Mouse (Mus musculus) forebrain, embryonic 15.5 days (tissue): ENCODE results near the gene Plxna1. TPM values are rescaled to one million over a fixed set of nuclear protein-coding genes. Genes with fewer than 3 reads are reported as not detected.

Experiments
- ATAC-seq: fragments of 200-750 bp; cut with Nextera tagmentation; replicated peaks from 2 replicates; pipeline ENCODE4 v1.8.0; 2017; ENCODE audit warnings: mild to moderate bottlenecking, moderate TSS enrichment, moderate library complexity
- H3K27ac ChIP-seq: fragments of 300-500 bp; sonication (generic); replicated peaks from 2 replicates; pipeline ENCODE4 v1.5.1; 2015; ENCODE audit warnings: mild to moderate bottlenecking, inconsistent platforms
- H3K27me3 ChIP-seq: fragments of 300-500 bp; sonication (generic); 2 replicates; pipeline ENCODE4 v1.6.1; 2015; ENCODE audit warnings: inconsistent platforms
- H3K36me3 ChIP-seq: fragments of 300-500 bp; sonication (generic); 2 replicates; pipeline ENCODE4 v1.6.1; 2015; ENCODE audit warnings: mild to moderate bottlenecking, inconsistent platforms
- H3K4me1 ChIP-seq: fragments of 300-500 bp; sonication (generic); 2 replicates; pipeline ENCODE4 v1.6.1; 2015; ENCODE audit warnings: inconsistent platforms
- H3K4me2 ChIP-seq: fragments of 300-500 bp; sonication (generic); replicated peaks from 2 replicates; pipeline ENCODE4 v1.6.1; 2015; ENCODE audit warnings: mild to moderate bottlenecking, inconsistent platforms
- H3K4me3 ChIP-seq: fragments of 300-500 bp; sonication (generic); 2 replicates; pipeline ENCODE4 v1.5.1; 2015; ENCODE audit warnings: mild to moderate bottlenecking, inconsistent platforms
- H3K9ac ChIP-seq: fragments of 300-500 bp; sonication (generic); replicated peaks from 2 replicates; pipeline ENCODE4 v1.6.1; 2015; ENCODE audit warnings: mild to moderate bottlenecking, inconsistent platforms
- H3K9me3 ChIP-seq: fragments of 300-500 bp; sonication (generic); 2 replicates; pipeline ENCODE4 v1.6.1; 2016; ENCODE audit warnings: inconsistent platforms
- WGBS: fragments of 180-500 bp; shearing (Covaris S2); methylation state at CpG from one replicate; pipeline ENCODE4 v1.1.7; 2015; ENCODE audit warnings: mixed read lengths; 5-methylcytosine and 5-hydroxymethylcytosine counted together
- polyA plus RNA-seq: library from polyadenylated mRNA; unstranded; fragments of >200 nt; fragmentation: Nextera tagmentation; extraction: Ambion mirVana; gene quantifications from 2 replicates; pipeline ENCODE4 v1.2.1, GENCODE M21; 2015

Gene Plxna1
- polyA plus RNA-seq, 1 experiment from 2014 or later: 45.7 TPM

DNA sequence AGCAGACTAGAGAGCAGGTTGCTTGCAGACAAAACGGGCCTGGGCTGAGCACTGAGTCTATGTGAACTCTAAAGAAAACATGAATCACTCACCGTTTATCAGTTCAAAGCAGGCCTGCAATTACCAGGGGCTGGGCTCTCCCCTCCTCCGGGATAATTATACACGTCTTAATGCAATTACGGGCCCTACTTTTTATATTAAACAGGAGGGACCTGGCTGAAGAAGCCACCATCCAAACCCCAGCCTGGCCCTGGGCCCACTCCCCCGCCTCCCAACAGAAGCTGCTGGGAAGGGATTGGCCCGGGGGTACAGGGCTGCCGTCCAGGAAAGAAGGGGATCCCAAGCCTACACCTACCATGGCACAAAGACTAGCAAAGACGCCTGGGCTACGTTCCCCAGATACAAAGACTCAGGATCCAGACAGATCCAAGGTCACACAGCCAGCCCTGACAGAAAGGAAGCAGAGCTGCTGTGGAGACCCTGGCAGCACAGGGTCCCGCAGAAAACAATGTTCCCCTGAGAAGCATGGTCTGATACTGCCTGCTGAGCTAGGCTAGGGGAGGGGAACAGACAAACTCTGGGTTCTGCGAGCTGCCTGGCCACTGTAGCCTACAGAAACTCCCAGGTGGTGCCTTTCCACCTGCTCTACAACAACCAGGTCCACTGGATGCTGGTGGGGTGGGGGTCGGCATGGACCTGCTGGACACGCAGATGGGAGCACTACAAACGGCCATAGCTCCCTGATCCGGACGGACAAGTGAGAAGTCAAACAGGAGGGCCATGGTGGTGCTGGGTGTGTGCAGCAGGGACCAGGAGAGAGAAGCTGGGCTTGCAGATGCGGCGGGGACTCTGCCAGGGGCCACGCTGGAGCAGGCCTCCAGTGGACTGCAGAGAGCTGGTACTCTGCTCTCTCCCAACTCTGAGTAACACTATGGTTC, 2.4 kb downstream of the Plxna1 start:
- Histone ChIP-seq H3K27ac (peak overlapping the region; percentile 71), H3K4me2 (peak overlapping the region; percentile 90), H3K27me3 (0 out of 2 replicates have a peak, but pooled peaks cover 3% of the 10 kb centered on the region), H3K9ac (peak overlapping the region; percentile 89), H3K4me3 (peak overlapping the region; percentile 92), H3K4me1 (peaks cover 61% of the 10 kb centered on the region), H3K9me3 (no peaks in the 10 kb centered on the region), H3K36me3 (0 out of 2 replicates have a peak, but pooled peaks cover 2% of the 10 kb centered on the region)
- no peak for ATAC-seq
- 33% methylated on average over 20 of the region's 20 CpGs for WGBS

DNA sequence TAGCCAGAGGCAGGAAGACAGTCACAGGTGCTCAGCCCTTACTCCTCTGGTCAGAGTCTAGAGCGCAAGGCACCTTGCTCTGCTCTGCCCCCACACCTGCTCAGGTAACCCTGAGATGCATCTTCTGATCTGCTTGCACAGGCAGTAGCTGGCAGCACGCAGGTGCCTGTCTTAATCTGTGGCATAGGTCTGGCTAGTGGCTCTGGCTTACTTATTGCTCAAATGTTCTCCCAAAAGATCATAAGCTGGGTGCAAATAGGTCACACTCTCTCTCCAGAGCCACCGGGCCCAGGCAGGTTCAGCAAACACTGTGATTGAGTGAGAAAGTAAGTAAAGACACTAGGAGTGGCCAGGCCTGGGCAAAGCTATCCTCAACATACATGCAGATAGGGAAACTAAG, 3.2 kb downstream of the Plxna1 start:
- Histone ChIP-seq H3K27me3 (0 out of 2 replicates have a peak, but pooled peaks cover 3% of the 10 kb centered on the region), H3K9ac (no peak overlapping the region), H3K36me3 (0 out of 2 replicates have a peak, but pooled peaks cover 5% of the 10 kb centered on the region), H3K4me2 (peak overlapping the region; percentile 90), H3K27ac (peak overlapping the region; percentile 71), H3K4me1 (peaks cover 68% of the 10 kb centered on the region), H3K9me3 (no peaks in the 10 kb centered on the region), H3K4me3 (peak overlapping the region; percentile 92; the same call in 1 of the 2 replicates)
- no peak for ATAC-seq
- WGBS: 76% methylated on average over 3 of the region's 3 CpGs

DNA sequence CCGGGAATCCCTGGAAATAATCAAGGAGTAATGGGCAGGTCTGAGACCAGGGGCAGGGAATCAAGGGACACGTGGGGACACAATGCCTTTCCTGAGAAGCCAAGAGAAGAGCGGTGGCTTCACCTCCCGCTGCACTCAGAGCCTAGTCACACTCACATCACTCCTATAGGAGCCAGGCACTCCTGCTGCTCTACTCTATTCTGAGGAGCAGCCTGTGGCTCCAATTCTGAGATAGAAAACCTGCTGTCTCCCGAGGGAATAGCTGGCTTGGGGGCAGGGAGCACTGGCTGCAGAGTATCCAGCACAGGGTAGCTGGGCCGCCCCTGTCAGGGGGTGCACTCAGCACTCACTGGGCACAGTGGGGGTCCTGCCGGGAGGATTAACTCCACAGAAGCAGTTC, 6.8 kb downstream of the Plxna1 start:
- Histone ChIP-seq H3K9ac (no peak overlapping the region), H3K4me3 (no peak overlapping the region), H3K4me1 (peaks cover 83% of the 10 kb centered on the region), H3K27ac (no peak overlapping the region), H3K36me3 (peaks cover 11% of the 10 kb centered on the region; the same call in 1 of the 2 replicates), H3K9me3 (no peaks in the 10 kb centered on the region), H3K4me2 (no peak overlapping the region), H3K27me3 (no peaks in the 10 kb centered on the region)
- ATAC-seq: no peak
- WGBS: 31% methylated on average over 7 of the region's 7 CpGs

DNA sequence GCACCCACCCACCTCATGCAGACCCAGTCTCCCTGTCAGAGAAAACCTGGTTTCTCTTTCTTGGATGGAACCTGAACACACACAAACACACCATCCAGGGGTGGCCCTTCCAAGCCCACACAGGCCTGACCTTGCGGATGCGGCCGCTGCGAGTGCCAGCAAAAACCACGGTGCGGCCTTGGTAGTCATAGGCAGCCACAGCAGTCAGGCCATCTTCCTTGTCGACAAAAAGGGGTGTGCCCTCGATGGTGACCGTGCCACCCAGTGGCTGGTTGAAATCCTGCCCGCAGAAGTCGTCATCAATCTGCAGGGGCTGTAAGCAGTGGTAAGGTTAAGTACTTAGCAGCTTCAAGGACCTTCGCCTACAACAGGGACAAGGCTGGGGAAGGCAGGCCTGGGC, 7.7 kb downstream of the Plxna1 start:
- H3K4me1 ChIP-seq: peaks cover 77% of the 10 kb centered on the region
- no peak for ATAC-seq
- 87% methylated on average over 12 of the region's 12 CpGs for WGBS
- no peak overlapping the region for H3K9ac ChIP-seq
- no peak overlapping the region for H3K27ac ChIP-seq
- H3K27me3 ChIP-seq: no peaks in the 10 kb centered on the region
- no peaks in the 10 kb centered on the region for H3K9me3 ChIP-seq
- no peak overlapping the region for H3K4me3 ChIP-seq
- peaks cover 14% of the 10 kb centered on the region for H3K36me3 ChIP-seq
- H3K4me2 ChIP-seq: no peak overlapping the region

DNA sequence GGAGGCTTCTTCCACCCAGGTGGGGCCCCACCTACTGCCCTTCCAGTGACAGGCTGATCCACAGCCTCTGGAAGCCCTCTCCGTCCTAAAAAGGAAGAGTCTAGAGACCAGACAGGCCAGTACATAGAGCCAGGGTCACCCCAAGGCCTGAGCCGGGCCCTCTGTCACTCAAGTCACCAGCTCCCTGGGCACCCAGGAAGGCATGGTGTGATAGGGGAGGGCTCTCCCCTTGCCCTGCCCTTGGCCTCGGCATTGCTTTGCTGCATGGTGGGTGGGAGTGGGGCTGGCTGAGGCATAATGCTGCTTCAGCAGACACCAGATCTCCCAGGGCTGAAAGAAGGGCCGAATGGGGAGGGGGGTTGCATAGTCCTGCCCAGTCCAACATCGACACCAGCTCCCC, 8.3 kb downstream of the Plxna1 start:
- 74% methylated on average over 5 of the region's 5 CpGs for WGBS
- Histone ChIP-seq H3K9me3 (no peaks in the 10 kb centered on the region), H3K4me1 (peaks cover 70% of the 10 kb centered on the region), H3K4me2 (no peak overlapping the region), H3K27me3 (no peaks in the 10 kb centered on the region), H3K27ac (no peak overlapping the region), H3K36me3 (peaks cover 15% of the 10 kb centered on the region), H3K4me3 (no peak overlapping the region), H3K9ac (no peak overlapping the region)
- ATAC-seq: no peak

DNA sequence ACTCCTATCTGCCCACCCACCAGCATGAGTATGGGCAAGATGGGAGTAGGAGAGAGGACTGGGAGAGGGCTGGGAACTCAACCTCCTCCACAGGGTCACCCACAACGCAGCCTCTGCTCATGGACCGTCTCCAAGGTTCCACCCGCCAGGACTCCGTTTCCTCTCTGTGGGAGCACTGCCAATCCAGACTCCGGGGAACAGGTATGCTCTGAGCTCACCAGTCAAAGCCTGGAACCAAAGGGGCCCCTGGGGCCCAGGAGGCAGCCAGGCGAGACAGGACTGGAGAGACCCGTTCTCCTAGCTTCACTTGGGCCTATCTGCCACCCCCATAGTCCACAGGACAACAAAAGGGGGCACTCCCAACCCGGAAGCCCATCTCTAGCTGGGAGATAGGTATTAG, 9.3 kb downstream of the Plxna1 start:
- ATAC-seq: no peak

DNA sequence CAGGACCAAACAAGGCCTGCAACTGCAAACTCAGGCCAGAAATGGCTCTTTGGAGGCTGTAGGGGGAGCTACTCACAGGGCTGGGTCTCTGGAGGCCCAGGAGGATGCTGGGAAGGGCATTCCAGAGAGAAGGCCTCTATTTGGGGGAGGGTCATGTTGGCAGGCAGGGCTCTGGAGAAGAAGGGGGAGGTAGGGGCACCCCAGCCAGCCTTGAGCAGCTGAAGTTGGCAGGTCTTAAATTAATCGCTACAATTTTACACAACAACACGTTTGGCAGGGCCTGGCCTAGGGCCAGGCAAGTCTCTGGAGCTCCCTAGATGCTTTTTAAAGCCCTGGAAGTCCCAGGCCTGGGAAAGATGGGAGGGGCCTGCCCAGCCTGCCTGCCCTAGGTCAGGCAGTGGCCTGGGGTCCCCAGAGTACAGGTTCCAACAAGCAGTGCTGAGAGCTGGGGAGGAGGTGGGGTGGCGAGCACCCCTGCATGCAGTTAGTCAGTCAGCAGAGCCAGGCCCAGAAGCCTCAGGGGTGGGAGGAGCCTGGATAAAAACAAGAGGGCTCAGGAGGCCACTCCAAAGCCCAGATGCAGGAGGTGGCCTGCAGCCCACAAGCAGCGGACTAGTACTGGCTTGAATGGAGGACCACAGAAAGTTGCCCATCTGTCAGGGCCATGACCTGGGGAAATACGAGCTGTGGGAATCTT, 10.8 kb downstream of the Plxna1 start:
- peaks cover 24% of the 10 kb centered on the region for H3K36me3 ChIP-seq
- no peak overlapping the region; the same call in 1 of the 2 replicates for H3K9ac ChIP-seq
- peak; percentile 79 for ATAC-seq
- H3K27ac ChIP-seq: peak overlapping the region; percentile 79
- WGBS: 15% methylated on average over 5 of the region's 5 CpGs
- H3K4me1 ChIP-seq: peaks cover 54% of the 10 kb centered on the region
- no peaks in the 10 kb centered on the region for H3K9me3 ChIP-seq
- H3K27me3 ChIP-seq: no peaks in the 10 kb centered on the region
- no peak overlapping the region for H3K4me3 ChIP-seq
- H3K4me2 ChIP-seq: no peak overlapping the region

More for the DNA sequence above, 9.3 kb downstream of the Plxna1 start:
- Histone ChIP-seq H3K4me1 (peaks cover 61% of the 10 kb centered on the region), H3K36me3 (peaks cover 15% of the 10 kb centered on the region), H3K4me2 (no peak overlapping the region), H3K27ac (no peak overlapping the region), H3K4me3 (no peak overlapping the region), H3K9me3 (no peaks in the 10 kb centered on the region), H3K9ac (no peak overlapping the region), H3K27me3 (no peaks in the 10 kb centered on the region)
- WGBS: 70% methylated on average over 8 of the region's 8 CpGs

DNA sequence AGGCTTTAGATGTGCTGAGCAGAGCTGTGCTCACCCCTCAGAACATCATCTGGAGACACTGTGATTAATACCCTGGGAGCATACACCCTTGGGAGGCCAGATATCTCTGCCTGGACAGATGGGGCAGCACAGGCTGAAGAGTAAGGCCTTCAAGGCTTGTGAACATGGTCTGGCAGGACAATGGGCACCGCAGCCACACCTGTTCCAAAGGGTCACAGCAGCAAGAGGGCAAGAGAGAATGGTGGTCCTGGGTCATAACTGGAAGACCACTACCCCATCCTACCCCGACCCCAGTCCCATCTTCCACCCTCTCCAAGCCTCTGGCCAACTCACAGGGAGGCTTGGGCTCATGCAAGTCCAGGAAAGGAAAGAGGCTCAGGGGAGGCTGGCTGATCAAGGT, 11.9 kb downstream of the Plxna1 start:
- WGBS: 100% methylated on average over 2 of the region's 2 CpGs
- Histone ChIP-seq H3K27ac (peak overlapping the region; percentile 79; the same call in 1 of the 2 replicates), H3K4me3 (no peak overlapping the region), H3K36me3 (peaks cover 24% of the 10 kb centered on the region), H3K4me1 (peaks cover 52% of the 10 kb centered on the region), H3K9me3 (no peaks in the 10 kb centered on the region), H3K4me2 (no peak overlapping the region), H3K9ac (no peak overlapping the region), H3K27me3 (no peaks in the 10 kb centered on the region)
- no peak for ATAC-seq

DNA sequence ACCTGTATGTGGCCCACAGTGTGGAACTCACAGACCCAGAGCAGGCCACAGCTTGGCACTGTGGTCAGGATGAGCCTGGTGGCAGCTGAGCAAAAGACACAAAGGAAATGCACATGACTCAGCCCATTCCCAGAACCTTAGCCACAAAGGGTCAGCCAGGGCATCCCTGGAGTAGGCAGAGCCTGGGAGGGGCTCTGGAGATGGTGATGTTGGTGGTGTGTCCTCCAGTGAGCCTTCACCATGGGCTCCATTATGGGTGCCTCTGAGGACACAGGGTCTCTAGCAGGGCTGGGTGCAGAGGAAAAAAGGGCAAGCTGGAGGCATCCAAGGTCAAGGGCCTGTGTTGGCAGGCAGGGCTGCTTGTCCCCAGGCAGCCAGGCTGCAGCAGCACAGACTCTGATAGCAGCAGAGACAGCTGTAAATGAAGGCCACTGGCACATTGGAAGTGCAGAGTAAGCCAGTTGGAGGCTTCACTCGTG, 12.3 kb downstream of the Plxna1 start:
- Histone ChIP-seq H3K36me3 (peaks cover 24% of the 10 kb centered on the region), H3K9ac (no peak overlapping the region), H3K27me3 (no peaks in the 10 kb centered on the region), H3K4me1 (peaks cover 52% of the 10 kb centered on the region), H3K4me2 (no peak overlapping the region), H3K4me3 (no peak overlapping the region), H3K27ac (no peak overlapping the region), H3K9me3 (no peaks in the 10 kb centered on the region)
- ATAC-seq: no peak
- WGBS: 78% methylated on average over 1 of the region's 1 CpGs

DNA sequence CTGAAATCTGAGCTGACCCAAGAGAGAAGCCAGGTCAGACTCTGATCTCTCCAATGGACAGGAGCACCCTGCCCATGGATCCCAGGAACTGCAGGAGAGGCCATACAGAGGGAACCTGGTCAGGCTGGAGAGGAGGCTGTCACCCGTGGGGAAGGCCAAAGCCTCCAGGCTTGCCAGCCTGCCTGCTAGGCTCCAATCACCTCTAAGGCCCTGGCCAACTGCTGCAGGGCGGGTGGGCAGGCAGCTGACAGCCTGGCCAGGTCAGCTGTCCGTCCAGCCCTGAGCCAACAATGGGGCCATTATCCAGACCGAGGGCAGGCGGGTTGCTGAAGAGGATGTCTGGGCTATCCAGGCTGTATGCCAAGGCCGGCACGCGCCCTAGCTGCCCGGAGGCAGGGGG, 14.1 kb downstream of the Plxna1 start:
- peaks cover 52% of the 10 kb centered on the region for H3K4me1 ChIP-seq
- WGBS: 72% methylated on average over 9 of the region's 9 CpGs
- ATAC-seq: no peak

DNA sequence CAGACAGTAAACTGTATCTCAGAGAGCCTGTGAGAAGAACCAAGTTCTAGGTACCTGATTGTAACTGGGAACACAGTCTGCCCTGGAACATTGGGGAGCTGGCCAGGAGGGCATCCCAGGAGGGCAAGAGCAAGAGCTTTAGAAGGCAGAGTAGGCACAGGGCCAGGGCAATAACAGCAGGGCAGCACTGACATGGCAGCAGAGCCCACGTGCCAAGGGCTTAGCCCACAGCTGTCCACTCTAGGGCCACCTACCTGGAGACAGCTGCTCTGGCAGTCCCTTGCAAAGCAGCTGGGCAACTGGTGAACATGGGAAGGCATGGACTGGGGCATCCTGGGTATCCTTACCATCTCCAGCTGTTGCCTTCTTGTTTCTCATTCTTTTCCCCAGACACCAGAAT, 14.6 kb downstream of the Plxna1 start:
- no peak for ATAC-seq
- peaks cover 46% of the 10 kb centered on the region for H3K4me1 ChIP-seq
- H3K9me3 ChIP-seq: no peaks in the 10 kb centered on the region
- WGBS: 59% methylated on average over 1 of the region's 1 CpGs
- H3K4me3 ChIP-seq: no peak overlapping the region
- H3K36me3 ChIP-seq: peaks cover 16% of the 10 kb centered on the region
- no peaks in the 10 kb centered on the region for H3K27me3 ChIP-seq
- H3K27ac ChIP-seq: no peak overlapping the region
- H3K4me2 ChIP-seq: no peak overlapping the region
- no peak overlapping the region for H3K9ac ChIP-seq

More for the DNA sequence above, 14.1 kb downstream of the Plxna1 start:
- Histone ChIP-seq H3K27ac (no peak overlapping the region), H3K9me3 (no peaks in the 10 kb centered on the region), H3K27me3 (no peaks in the 10 kb centered on the region), H3K9ac (no peak overlapping the region), H3K36me3 (peaks cover 18% of the 10 kb centered on the region), H3K4me2 (no peak overlapping the region), H3K4me3 (no peak overlapping the region)

DNA sequence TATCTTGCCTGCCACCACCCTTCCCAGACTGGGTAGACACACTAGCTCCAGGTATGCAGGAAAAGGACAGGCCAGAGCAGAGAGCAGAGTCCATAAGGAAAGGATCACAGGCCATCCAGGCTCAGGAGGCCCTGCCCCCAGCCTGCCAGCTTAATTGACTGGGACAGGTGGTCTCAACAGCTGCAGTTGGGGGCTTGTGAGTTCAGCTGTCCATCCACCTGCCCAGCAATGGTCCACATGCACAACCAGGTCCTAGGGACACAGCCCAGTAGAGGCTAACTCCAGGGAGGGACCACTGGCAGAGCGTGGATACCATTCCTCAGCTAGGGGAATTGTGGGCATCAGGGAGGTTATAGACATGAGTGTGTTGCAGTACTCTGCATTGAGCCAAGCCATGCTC, 16.6 kb downstream of the Plxna1 start:
- Histone ChIP-seq H3K4me1 (peaks cover 27% of the 10 kb centered on the region), H3K9ac (no peak overlapping the region), H3K27ac (no peak overlapping the region), H3K4me2 (no peak overlapping the region), H3K27me3 (no peaks in the 10 kb centered on the region), H3K36me3 (peaks cover 33% of the 10 kb centered on the region), H3K9me3 (no peaks in the 10 kb centered on the region), H3K4me3 (no peak overlapping the region)
- WGBS: 95% methylated on average over 1 of the region's 1 CpGs
- ATAC-seq: no peak
